Mouse (Mus musculus): ENCODE measurements around the gene Gm20741. TPM values are rescaled to one million over a fixed set of nuclear protein-coding genes. Genes with fewer than 3 reads are reported as not detected.

Gene Gm20741
- polyA plus RNA-seq (2015; fragmentation: Nextera tagmentation; extraction: Ambion mirVana): not detected in 2 replicates

DNA sequence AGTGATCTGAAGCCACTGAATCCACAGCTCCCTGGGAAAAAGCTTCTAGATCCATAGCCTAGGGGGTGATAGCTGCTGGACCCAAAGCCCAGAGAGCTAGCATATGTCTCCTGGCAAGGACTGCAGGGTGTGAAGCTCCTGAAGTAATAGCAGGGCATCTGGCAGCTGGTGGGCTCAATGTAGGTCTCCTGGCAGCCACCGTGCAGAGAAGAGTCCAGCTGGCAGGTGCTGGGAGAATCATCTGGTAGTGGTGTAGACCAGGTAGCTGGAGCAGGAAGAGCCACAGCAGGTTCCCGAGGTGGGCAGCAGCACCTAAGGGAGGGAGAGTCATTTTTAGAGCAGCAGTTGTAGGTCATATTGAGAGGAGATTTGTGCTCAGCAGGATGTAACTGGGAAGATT lies at the start of gene Gm20741:
Gene Gm20741, minus strand, starts transcription at position 394 of the 400 bp plus-strand sequence.

DNA sequence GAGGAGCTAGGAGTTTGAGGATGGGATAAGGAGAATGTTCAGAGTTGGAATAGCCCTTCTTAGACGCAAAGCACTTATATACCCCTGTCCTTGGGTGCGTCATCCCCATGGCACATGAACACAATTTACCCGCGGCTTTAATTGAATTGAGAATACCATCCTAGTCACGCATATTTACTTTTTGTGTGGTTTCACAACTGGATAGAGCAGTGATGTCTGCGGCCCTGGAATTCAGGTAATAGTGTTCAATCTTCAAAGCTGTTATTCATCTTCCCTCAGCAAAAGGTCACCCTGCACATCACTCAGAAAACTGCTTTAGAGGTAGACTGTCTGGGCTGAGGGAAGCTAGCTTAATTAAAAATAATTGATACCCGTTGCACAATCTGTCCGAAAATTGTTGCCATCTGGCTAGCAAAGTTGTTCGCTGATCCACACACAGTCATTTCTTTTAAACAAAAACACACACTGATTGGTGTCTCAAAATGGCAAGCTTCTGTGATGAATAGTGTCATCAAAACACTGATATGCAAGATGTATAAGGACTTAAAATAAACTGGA lies 14.2 kb upstream of the Gm20741 start, which contains the start of gene Krtap14:
Gene Krtap14, minus strand, starts transcription at position 51 of the 558 bp plus-strand sequence.

DNA sequence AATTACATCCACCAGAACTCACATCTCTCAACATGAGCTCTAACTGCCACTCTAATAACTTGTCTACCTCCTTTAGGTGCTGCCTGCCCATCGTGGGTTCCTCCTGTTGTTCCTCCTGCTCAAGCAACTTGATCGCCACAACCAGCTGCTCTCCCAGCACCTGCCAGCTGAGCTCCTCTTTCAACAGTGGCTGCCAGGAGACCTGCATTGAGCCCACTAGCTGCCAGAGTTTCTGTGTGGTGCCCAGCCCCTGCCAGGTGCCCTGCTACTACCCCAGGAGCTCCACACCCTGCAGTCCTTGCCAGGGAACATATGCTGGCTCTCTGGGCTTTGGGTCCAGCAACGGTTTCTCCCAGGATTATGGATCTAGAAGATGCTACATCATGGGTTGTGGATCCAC lies 8.0 kb upstream of the Gm20741 start, which contains the start of gene Krtap15:
Gene Krtap15, plus strand, starts transcription at position 150 of the 400 bp plus-strand sequence.

DNA sequence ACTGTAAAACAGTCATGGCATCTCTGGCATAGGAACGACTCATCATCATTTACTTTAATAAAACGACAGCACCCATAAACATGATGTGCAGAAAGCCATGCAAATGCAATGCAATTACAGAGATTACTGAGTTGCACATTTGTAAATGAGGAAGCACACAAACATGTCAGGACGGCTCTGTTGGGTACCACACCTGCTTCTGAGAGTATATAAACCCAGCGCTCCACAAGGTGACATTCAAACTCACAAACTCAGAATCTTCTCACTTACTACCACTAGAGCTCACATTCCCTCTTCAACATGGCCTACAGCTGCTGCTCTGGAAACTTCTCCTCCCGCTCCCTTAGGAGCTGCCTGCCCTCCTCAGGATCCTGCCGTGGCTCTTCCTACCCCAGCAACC lies 34.4 kb downstream of the Gm20741 start, which contains the start of gene Gm5965:
Gene Gm5965, plus strand, starts transcription at position 301 of the 400 bp plus-strand sequence.

DNA sequence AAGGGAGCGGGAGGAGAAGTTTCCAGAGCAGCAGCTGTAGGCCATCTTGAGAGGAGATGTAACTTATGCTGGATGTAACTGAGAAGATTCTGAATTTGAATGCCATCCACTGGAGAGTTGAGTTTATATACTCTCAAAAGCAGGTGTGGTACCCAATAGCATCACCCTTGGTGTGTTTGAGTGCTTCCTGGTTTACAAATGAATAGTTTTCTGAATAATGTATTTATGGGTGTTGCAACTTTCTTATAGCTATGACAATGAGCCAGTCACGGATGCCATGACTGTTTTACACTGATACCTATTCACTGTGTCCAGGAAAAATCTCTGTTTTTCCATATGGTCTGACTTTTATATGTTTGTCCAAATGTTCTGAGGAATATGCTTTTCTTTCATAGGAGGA lies 37.9 kb downstream of the Gm20741 start, which contains the start of gene 2310057N15Rik:
Gene 2310057N15Rik, minus strand, starts transcription at position 101 of the 400 bp plus-strand sequence.

Other genes with a start within 250 kb of the Gm20741 start
- 0.07 and 0.08 TPM in 2 replicates for gene Cldn8, start 249.0 kb downstream of the Gm20741 start, polyA plus RNA-seq (2015; fragmentation: Nextera tagmentation; extraction: Ambion mirVana)
- not detected in 2 replicates for gene Krtap24-1, start 199.9 kb downstream of the Gm20741 start, polyA plus RNA-seq (2015; fragmentation: Nextera tagmentation; extraction: Ambion mirVana)
- gene 2310079G19Rik, start 184.6 kb downstream of the Gm20741 start, polyA plus RNA-seq (2015; fragmentation: Nextera tagmentation; extraction: Ambion mirVana): not detected in 2 replicates
- not detected in 2 replicates for gene Krtap26-1, start 164.4 kb downstream of the Gm20741 start, polyA plus RNA-seq (2015; fragmentation: Nextera tagmentation; extraction: Ambion mirVana)
- gene Krtap27-1, start 140.5 kb downstream of the Gm20741 start, polyA plus RNA-seq (2015; fragmentation: Nextera tagmentation; extraction: Ambion mirVana): not detected in 2 replicates
- 0.17 TPM in 1 of 2 replicates, not detected in the other for gene 2310061N02Rik, start 104.3 kb downstream of the Gm20741 start, polyA plus RNA-seq (2015; fragmentation: Nextera tagmentation; extraction: Ambion mirVana)
- not detected in 2 replicates for gene Krtap13-1, start 83.4 kb downstream of the Gm20741 start, polyA plus RNA-seq (2015; fragmentation: Nextera tagmentation; extraction: Ambion mirVana)
- not detected in 2 replicates for gene Krtap13, start 60.6 kb downstream of the Gm20741 start, polyA plus RNA-seq (2015; fragmentation: Nextera tagmentation; extraction: Ambion mirVana)
- gene 2310034C09Rik, start 53.4 kb downstream of the Gm20741 start, polyA plus RNA-seq (2015; fragmentation: Nextera tagmentation; extraction: Ambion mirVana): not detected in 2 replicates
- gene 2310057N15Rik, start 38.0 kb downstream of the Gm20741 start, polyA plus RNA-seq (2015; fragmentation: Nextera tagmentation; extraction: Ambion mirVana): not detected in 2 replicates
- gene Gm5965, start 34.3 kb downstream of the Gm20741 start, polyA plus RNA-seq (2015; fragmentation: Nextera tagmentation; extraction: Ambion mirVana): not detected in 2 replicates
- not detected in 2 replicates for gene Krtap15, start 8.0 kb upstream of the Gm20741 start, polyA plus RNA-seq (2015; fragmentation: Nextera tagmentation; extraction: Ambion mirVana)
- gene Krtap14, start 13.9 kb upstream of the Gm20741 start, polyA plus RNA-seq (2015; fragmentation: Nextera tagmentation; extraction: Ambion mirVana): not detected in 2 replicates
- gene Krtap19-1, start 57.2 kb upstream of the Gm20741 start, polyA plus RNA-seq (2015; fragmentation: Nextera tagmentation; extraction: Ambion mirVana): not detected in 2 replicates
- gene Krtap19-2, start 62.0 kb upstream of the Gm20741 start, polyA plus RNA-seq (2015; fragmentation: Nextera tagmentation; extraction: Ambion mirVana): not detected in 2 replicates
- not detected in 2 replicates for gene Krtap19-3, start 65.8 kb upstream of the Gm20741 start, polyA plus RNA-seq (2015; fragmentation: Nextera tagmentation; extraction: Ambion mirVana)
- gene Krtap19-4, start 72.9 kb upstream of the Gm20741 start, polyA plus RNA-seq (2015; fragmentation: Nextera tagmentation; extraction: Ambion mirVana): not detected in 2 replicates
- not detected in 2 replicates for gene Krtap19-5, start 84.2 kb upstream of the Gm20741 start, polyA plus RNA-seq (2015; fragmentation: Nextera tagmentation; extraction: Ambion mirVana)
- not detected in 2 replicates for gene Krtap19-9b, start 120.0 kb upstream of the Gm20741 start, polyA plus RNA-seq (2015; fragmentation: Nextera tagmentation; extraction: Ambion mirVana)
- gene Krtap16-3, start 150.7 kb upstream of the Gm20741 start, polyA plus RNA-seq (2015; fragmentation: Nextera tagmentation; extraction: Ambion mirVana): not detected in 2 replicates
- gene Krtap22-2, start 198.5 kb upstream of the Gm20741 start, polyA plus RNA-seq (2015; fragmentation: Nextera tagmentation; extraction: Ambion mirVana): not detected in 2 replicates
- not detected in 2 replicates for gene Gm10229, start 203.1 kb upstream of the Gm20741 start, polyA plus RNA-seq (2015; fragmentation: Nextera tagmentation; extraction: Ambion mirVana)
- not detected in 2 replicates for gene Krtap6-1, start 219.5 kb upstream of the Gm20741 start, polyA plus RNA-seq (2015; fragmentation: Nextera tagmentation; extraction: Ambion mirVana)
- gene Gm10228, start 229.3 kb upstream of the Gm20741 start, polyA plus RNA-seq (2015; fragmentation: Nextera tagmentation; extraction: Ambion mirVana): not detected in 2 replicates
- gene Krtap6-5, start 235.7 kb upstream of the Gm20741 start, polyA plus RNA-seq (2015; fragmentation: Nextera tagmentation; extraction: Ambion mirVana): not detected in 2 replicates